Mouse (Mus musculus): ENCODE results near the gene Hmgb3.

Gene Hmgb3

GRCm38 (mm10) chrX:71589181-71589580, 33.5 kb downstream of the Hmgb3 start:
- DNase-seq (ENCODE audit: low read depth), result no peak

GRCm38 (mm10) chrX:71601052-71601611, 45.4 kb downstream of the Hmgb3 start:
- DNase-seq (ENCODE audit: low read depth), result peak; percentile 64

All from naive thymus-derived CD4-positive, alpha-beta T cell, adult 2 months (primary cell).